Mouse (Mus musculus) urinary bladder, postnatal 0 days (tissue): ENCODE measurements around the gene Cntln. TPM values are rescaled to one million over a fixed set of nuclear protein-coding genes. Genes with fewer than 3 reads are reported as not detected.

ENCODE experiments used
- polyA plus RNA-seq: library from polyadenylated mRNA; unstranded; fragments of >200 nt; fragmentation: Nextera tagmentation; extraction: Ambion mirVana; gene quantifications from 2 replicates; pipeline ENCODE4 v1.2.1, GENCODE M21; 2015

The Cntln gene
- 5.4 and 5.7 TPM in 2 replicates for polyA plus RNA-seq

GRCm38 (mm10) chr4:84884111-84884538, at the start of gene Cntln:
Gene Cntln (plus strand): TSS chr4:84884309.

Other genes starting within 250 kb of the Cntln start
- 9.5 and 10.5 TPM in 2 replicates for gene Bnc2, start 209.0 kb upstream of the Cntln start, polyA plus RNA-seq